Mouse (Mus musculus): Measurements from ENCODE around the gene Ccdc117.
"Not testable (repeated sequence)": the region's sequence is repeated elsewhere in the genome, so short reads cannot be mapped to it uniquely, and the experiment has no call there.

The Ccdc117 gene

DNA sequence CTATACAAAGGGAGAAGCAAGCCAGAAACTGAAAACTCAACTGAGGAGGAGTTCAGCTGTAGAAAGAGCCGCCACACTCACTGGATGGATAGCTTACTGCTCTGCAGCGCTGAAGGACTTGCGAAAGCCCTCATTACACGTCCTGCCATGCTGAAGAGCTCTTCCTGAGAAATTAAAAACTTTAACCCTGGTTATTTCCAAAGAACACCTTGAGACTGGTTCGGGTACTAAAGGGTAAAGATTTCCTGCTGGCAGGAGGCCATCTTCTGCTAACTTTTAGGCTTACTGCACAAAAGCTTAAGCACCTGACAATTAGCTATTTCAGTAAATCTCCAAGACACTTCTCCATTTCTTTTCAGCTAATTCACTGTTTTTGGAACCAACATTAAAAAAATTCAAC, 11.8 kb downstream of the Ccdc117 start:
- no peak for DNase-seq

DNA sequence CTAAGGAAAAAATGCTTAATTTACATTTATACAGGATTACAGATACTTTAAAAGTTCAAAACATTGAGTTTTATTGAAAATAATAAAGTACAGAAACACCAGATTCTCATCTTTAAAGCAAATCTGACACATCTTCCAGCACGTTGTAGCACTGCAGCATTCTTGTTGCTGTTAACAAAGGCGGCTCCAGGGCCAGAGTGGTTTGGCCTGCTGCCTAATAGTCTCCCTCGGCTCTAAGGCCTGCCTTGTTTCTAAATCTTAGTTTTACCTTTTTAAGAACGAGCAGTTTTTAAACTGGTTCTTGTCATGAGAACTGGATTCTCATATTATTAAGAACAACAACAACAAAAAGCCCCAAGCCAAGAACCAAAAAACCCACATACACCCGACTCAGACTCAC, 13.1 kb downstream of the Ccdc117 start:
- DNase-seq, result peak; percentile 34 to 50

DNA sequence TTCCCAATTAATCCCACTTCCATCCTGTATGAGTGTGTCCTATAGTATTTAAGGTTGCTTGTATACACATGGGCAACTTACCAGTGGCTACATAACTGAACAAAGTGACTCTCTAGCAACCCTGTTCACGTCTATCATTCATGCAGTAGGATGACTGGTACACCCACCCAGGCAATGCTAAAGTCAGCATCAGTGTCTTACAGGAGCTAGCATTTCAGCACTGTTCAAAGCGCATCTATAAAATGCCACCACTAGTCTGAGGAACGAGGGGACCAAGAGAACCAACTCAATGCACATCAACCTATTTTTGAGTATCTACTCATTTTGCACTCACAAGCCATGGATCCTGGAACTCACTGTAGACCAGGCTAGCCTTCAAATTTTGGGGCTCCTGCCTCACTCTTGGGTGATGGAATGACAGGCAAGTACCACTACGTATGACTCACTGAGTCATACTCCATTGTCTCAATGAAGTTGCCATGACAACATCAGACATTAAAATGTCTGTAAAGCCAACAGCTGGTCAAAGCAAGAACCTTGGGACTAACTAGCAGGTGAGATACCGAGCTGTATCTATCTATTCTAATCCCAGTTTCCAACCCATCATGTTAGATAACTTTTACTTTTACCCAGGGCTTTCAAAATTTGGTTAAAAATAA, 14.0 kb downstream of the Ccdc117 start:
- no peak for DNase-seq

DNA sequence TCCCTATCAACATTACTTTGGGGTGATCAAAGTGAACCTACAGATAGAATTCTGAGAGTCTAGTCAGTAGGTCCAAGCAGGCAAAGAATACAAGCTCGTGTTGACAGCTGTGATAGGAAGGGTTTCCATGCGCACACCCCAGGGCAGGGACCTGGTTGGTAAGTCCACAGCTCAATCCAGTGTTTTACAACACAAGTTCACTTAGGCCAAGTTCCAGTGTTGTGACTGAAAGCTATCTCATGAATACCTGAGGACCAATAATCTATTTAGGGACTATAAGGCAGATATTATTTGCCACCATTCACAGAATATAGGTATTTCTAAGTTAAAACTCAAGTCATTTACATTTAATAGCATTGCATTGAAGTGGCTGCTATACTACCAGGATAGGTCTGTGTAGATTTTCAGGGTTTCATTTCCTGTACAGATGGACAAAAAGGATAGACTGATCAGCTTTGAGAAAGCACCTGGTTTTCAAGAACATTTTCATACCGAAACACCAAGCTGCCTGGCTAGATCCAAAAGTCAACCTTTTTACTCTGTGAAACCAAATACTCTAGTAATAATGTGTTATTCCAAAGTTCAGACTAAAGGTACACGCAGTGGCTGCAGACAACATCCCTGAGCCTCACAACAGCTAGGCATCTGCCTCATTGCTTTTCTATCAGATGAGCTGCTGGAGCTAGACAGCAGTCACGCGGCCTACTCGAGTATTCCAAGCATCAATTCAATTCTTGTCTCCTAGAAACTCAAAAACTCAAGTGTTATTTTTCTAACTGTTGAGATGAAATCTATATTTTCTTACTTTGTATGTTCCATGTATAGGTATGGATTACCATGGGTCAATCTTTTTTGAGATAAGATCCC, 15.2 kb downstream of the Ccdc117 start:
- DNase-seq, result no peak

DNA sequence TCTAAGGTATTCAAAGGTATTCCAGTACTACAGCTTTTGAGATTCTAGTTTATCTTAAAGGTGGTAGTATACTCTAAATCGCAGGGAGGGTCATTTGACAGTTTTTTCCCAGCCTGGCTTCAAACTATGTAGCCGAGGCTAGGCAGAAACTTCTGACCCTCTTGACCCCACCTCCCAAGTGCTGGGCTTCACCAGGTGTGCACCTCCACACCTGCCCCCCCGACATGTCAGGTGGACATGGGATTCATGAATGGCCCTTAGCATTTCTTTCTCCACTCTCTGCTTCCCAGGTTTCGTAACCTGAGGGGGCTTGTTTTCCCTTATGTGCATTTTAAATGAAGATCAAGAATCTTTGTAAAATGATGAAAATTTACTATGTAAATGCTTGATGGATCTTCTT, 16.6 kb downstream of the Ccdc117 start:
- DNase-seq, result no peak

DNA sequence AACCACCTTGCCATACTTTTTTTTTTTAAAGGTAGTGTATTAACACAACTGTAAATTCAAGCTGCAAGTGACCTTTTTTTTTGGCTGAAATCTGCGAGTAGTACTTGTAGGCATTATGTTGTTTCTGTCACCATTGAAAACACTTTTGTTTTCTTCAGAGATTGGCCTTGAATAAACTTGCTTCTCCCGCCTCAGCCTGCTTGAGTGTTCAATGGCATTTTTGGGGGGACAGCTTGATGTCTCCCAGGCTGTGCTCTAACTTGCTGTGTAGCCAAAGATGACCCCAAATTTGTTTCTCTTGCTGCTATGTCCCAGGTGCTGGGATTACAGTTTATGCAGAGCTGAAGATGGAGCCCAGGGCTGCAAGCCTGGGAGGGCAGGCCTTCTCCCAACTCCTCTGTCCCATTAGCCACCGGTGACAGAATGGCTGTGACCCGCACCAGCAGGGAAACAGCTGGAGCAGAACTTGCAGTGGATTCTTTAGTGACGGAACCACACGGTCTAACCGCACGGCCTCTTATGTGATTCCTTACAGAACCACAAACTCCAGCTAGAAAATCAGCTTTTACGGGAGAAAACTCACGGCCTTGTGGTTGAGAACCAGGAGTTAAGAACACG, 19.1 kb downstream of the Ccdc117 start:
- DNase-seq, result peak; percentile 50 to 57

DNA sequence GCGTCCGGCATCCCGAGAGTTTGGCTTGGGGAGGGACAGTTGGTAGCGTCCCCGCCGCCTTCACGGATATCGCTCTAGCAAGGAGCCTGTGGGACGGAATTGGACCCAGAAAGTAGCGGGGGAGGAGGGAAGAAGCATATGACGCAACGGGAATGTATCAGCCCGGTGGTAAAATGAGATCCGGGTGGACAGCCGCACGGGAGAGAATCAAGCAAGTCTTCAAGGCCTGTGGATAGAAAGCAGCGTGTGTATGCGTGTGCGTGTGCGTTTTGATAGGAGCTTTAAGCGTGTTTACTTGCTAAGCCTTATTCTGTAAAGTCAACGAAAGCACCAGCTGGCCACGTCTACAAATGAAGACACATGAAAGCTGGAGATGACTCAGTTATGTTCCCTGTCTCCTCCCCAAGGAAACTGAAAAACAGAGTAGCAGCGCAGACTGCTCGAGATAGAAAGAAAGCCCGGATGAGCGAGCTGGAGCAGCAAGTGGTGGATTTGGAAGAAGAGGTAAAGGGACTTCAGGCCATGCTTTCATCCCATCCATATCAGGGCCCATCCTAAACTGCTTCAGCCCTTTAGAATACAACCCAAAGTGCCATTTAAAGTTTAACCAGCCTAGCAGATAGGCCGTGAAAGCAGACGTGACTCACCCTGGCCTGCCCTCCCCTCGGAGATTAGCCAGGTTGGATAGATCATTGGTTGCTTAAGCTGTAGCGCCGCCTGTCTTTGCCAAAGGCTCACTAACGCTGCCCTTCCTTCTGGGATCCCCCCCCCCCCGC, 20.3 kb downstream of the Ccdc117 start:
- peak; percentile 69 to 86 for DNase-seq

DNA sequence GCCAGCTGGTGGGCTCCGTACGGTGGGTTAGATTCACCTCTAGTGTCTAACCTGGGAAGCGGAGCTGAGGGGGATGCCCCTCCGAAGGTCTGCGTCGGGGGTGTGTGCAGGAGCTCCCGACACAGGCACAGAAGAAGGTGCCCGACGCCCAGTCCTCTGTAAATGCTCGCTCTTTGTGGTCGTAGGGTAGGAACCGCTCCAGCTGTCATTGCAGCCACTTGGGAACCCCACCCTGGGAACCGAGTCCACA, 20.8 kb downstream of the Ccdc117 start:
- DNase-seq, result no peak

DNA sequence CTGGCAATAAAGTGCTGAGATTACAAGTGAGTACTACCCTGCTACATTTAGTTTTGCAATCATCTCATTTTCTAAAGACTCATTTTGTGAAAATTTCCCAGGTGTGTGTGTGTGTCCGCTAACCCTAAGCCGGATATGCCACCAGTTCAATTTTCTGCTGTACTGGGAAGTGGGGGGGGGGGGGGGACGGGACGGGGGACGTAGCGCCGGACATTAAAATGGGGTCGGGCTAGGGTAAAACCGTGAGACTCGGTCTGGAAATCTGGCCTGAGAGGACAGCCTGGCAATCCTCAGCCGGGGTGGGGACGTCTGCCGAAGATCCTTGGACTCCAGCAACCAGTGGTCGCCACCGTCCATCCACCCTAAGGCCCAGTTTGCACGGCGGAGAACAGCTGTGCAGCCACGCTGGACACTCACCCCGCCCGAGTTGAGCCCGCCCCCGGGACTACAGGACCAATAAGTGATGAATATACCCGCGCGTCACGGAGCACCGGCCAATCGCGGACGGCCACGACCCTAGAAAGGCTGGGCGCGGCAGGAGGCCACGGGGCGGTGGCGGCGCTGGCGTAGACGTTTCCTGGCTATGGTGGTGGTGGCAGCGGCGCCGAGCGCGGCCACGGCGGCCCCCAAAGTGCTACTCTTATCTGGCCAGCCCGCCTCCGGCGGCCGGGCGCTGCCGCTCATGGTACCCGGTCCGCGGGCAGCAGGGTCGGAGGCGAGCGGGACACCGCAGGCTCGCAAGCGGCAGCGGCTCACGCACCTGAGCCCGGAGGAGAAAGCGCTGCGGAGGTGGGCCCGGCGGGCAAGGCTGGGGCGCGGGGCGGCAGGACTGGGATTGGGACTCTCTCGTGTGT, 21.3 kb downstream of the Ccdc117 start, which contains the start of gene Xbp1:
Xbp1 (plus strand) TSS at position 248 of the 854 bp plus-strand sequence.
- peak; percentile 98 to 99 for DNase-seq

DNA sequence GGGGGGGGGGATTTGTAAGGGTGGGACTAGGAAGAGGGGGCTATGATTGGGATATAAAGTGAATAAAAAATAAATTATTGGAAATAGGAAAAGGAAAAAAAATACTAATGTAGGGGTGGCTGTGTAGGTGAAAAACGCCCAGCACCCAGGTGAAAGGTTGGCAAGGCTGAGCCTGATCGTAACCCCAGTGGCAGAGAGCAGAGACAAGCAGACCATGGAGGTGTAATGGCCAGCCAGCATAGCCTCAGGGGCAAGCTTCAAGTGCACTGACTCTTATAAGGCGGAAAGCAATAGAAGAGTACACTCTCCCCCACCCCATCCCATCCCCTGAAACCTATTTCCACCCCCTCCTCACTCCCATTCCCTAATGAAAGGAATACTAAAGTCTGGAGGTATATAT, 22.3 kb downstream of the Ccdc117 start:
- DNase-seq, result no peak

DNA sequence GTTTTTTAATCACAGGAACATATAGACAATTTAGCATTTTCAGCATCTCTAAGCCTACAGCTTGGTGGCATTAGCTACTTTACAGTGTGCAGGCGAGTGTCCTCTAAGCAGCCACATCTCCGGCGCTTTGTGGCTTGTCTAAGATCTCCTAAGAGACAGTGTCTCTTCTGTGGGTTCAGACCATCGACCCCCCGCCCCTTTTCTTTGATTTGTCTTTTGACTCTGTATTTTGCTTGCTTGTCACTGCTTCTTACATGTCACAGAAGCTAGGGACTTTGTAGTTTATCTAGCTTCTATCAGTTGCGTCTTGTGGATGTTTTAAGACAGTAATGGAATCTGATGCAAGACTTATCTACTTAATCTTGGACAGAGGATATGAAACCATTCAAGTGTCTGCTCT, 24.6 kb downstream of the Ccdc117 start:
- DNase-seq, result no peak

DNA sequence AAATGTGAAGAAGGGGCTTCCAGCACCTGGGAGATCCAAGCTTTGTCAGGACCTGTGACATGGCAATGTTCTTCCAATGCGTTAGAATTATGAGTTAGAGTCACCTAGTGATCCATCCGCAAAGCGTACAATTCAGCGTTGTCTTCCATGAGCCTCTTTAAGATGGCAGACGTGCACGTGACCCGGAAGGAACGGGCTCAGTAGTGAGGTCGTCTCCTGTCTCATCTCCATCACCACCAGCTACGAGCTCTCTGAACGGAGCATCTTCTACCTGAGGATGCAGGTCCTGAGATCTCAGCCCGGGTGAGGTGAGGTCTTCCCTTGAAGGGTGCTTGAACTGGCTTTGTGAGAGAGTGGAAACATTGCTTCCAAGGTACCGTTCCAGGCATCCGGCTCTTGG, 25.4 kb downstream of the Ccdc117 start:
- no peak for DNase-seq

DNA sequence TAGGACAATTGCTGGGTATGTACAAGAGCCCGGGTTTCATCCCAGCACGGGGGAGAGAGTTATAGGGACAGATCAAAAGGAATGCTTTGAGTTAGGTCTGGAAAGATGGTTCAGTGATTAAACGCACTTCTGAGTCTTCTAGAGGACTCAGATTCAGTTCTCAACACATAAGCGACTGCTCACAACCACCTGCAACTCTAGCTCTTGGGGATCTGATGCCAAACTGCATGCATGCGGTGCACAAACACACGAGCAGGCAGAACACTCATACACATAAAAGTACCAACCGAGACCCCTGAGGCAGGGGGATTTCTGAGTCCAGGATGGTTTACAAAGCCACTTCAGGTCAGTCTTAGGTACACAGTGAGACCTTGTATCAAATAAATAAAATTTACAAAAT, 25.8 kb downstream of the Ccdc117 start:
- DNase-seq, result no peak

DNA sequence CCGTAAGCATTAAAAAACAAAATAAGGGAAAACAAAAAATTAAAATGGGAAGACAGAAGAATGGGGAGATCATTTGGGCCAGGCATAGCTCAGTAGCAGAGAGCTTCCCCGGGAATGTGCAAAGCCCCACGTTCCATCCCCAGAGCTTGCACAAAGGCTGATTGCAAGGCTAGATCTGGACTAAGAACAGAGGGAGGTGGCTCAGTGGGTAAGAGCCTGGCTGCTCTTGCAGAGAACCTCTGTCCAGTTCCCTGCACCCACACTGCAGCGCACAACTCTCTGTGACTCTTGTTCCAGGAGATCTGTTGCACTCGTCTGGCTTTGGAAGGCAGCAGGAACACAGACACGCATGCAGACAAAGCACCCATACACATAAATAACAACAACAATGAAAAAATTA, 26.3 kb downstream of the Ccdc117 start:
- no peak for DNase-seq

DNA sequence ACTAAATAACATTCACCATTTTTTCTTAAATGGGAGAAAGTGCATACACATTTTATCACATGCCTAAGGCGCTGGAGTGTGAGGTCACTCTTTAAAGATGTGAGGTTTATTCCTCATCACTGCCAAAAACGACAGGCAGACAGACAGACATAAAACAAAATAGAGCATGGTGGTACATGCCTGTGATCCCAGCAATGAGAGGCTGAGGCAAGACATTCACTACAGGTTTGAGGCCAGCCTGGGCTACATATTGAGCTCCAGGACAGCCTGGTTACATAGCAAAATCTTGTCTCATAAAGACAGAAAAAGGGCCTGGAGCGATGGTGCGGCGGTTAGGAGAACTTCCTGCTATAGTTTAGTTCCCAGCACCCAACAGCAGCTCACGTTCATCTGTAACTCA, 26.8 kb downstream of the Ccdc117 start:
- no peak for DNase-seq

DNA sequence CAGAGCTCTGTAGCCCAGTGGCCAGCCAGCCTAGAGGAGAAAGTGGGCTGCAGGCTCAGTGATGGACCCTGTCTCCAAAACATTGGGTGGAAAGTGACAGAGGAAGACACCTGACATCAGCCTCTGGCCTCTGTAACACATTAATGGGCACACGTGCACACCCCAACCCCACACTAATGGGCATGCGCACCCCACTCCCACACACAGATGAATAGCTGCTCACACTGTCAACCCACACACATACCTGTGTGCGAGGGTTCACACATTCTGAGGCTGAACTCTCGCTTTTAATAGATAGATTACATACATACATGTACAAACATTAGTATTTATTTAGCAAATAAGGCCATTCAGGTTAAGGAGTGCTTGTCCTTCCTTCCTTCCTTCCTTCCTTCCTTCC, 27.9 kb downstream of the Ccdc117 start:
- no peak for DNase-seq

DNA sequence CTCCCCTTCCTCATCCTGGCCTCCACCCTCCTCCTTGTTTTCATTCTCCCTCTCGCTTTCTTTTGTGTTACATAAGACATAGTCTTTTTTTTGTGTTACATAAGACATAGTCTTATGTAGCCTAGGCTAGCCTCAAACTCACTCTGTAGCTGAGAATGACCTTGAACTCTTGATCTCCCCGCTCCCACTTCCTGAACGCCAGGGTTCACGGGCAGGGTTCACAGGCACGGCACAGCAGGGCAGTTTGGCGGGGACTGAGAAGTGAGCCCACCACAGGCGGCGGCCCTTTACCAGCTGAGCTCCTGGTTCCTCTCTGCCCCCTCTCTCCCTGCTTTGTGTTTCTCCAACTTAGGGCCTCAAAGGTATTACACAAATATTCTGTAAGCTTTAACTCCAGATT, 29.0 kb downstream of the Ccdc117 start:
- no peak for DNase-seq

DNA sequence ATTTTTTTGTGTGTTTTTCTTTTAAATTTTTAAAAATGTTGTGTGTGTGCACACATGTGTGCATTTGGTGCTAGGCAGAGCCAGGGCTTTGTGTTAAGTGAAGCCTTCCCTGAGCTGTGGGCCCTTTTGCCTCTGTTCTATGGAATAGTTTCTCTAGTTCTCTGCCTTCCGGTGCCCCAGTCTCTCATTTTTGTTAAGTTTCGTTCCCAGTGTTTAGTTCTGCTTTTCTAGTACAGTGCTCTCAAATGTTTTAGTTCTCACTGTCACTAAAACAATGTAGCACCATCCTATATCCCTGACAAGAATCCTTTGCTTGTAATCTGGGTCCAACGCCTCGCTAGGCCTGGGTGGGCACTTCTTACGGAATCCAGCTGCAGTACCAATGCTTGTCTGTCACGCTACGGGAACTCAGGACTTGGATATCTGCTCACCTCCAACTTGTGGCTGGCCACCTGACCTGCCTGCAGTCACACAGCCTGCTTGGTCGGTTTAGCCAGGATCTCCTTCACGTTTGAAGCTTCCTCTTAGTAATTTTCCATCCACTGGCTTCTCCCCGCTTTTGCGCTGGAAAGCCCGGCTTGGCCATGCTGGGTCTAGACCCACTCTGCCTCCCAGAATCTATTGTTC, 29.8 kb downstream of the Ccdc117 start:
- DNase-seq, result peak; percentile 33 to 60

DNA sequence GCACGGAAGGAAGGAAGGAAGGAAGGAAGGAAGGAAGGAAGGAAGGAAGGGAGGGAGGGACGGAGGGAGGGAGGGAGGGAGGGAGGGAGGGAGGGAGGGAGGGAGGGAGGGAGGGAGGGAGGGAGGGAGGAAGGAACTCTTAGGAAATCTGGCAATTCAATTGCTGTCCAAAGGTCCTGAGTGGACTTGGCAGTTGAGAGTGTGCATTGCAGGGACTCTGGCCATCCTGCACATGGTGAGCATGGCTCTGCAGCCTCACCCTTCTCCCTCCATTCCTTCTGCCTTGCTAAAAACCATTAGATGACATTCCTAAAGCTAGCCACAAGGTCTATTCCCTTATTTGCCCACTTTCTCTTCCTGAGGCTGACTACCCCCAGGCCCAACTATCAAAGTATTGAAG, 31.3 kb downstream of the Ccdc117 start:
- not testable (repeated sequence) for DNase-seq

DNA sequence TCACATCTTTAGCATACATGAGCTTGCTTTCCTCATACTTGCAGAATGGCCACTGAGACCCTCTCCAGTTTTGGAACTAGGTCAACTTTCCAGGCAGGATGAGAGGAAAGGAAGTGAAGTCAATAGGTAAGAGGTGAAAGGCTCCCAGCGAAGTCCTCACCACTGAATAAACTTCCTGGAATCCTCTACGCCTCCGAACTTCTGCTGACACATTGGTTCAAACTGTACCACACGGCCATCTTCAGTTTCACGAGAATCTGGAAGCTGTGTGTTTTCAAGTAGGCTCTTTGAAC, 31.9 kb downstream of the Ccdc117 start:
- no peak for DNase-seq

DNA sequence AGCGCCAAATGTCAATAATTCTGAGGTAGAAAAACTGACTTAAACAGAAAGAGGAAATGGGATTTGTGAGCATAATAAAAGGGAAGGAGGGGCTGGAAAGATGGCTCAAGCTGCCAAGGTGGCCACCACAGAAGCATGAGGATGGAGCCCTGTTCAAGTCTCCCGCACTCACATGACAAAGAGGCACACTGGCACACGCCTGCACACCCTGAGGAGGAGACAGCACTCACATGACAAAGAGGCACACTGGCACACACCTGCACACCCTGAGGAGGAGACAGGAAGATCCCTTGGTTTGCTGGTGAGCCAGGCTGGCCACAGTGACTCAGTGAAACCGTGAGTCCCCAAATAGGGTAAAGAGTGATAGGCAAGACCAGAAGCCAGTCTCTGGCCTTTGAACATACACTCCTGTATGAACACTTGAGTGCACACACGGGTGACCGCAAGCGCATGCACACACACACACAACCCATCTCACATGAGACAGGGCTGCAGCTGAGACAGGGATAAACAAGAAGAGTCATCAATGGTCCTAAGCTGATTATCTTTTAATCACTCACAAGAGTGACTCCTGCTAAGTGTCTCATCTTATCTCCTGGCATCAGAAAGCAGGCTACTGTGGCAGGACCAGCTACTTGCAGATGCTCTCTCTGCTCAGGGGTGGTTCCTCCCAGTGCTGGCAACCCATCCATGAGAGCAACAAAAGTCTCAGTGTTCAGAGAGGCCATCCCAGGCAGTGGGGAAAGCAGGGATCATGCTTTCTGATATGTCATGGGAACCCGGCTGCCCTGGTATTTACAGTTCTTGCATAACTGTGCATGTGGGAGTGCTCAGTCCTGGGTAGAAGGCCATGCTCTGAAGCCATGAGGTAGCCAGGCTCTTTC, 32.5 kb downstream of the Ccdc117 start:
- DNase-seq, result no peak

Data from kidney, postnatal 4 days (tissue).